Mouse (Mus musculus): Measurements from ENCODE around the gene Intu.

DNA sequence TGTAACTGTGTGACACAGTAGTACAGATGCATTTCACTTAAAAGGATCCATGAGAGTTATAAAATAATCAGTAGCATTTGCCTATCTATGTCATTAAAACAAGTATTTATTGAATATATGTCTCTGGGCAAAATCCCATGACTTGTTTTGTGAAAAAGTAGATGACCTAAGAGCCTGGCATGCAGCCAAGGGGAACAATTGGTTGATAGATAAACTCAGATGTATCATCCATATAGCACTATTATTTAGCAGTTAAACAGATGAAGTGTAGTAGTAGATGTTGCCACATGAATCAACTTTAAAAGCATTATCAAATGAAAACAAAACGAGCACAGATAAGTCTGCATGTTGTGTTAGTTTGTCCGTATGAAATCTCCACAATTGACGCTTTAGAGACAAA is 187.9 kb downstream of the Intu start:
- no peak for TF ChIP-seq CTCF (IDR thresholded peaks at IDR 0.05; ENCODE audit: borderline replicate concordance, insufficient read depth, low read depth, low read length)
- TF ChIP-seq POLR2A (IDR thresholded peaks at IDR 0.05; ENCODE audit: borderline replicate concordance, insufficient read depth, low read length) = no peak
